Mouse (Mus musculus): ENCODE measurements around the gene Pigu.

GRCm38 (mm10) chr2:155330811-155331210 lies 26.4 kb downstream of the Pigu start:
- no peak for TF ChIP-seq CTCF (IDR thresholded peaks at IDR 0.05; ENCODE audit: extremely low read depth, insufficient read length, insufficient replicate concordance, low read depth, low read length)
- TF ChIP-seq POLR2A (IDR thresholded peaks at IDR 0.05; ENCODE audit: low read depth, low read length) = no peak

Measured in small intestine, adult 2 months (tissue).